Mouse (Mus musculus) cerebral cortex, adult 2 months (tissue): ENCODE results near the gene Nit2.

ENCODE experiments used
- WGBS: fragments of 180-500 bp; shearing (Covaris S2); methylation state at CpG from one replicate; pipeline ENCODE4 v1.1.7; 2018; 5-methylcytosine and 5-hydroxymethylcytosine counted together

Nit2 gene

GRCm38 (mm10) chr16:57166611-57167513, at the start of gene Nit2:
Nit2 (minus strand) TSS chr16:57167341.
- WGBS: under 1% methylated on average over 58 of the region's 58 CpGs

- 51% methylated on average over 2 of the region's 2 CpGs for WGBS
These were observed 43.9 kb upstream of the Nit2 start for GRCm38 (mm10) chr16:57211037-57211436.

GRCm38 (mm10) chr16:57208342-57208741, 41.2 kb upstream of the Nit2 start:
- 91% methylated on average over 2 of the region's 2 CpGs for WGBS

- 69% methylated on average over 3 of the region's 3 CpGs for WGBS
These were observed 30.1 kb upstream of the Nit2 start for GRCm38 (mm10) chr16:57197281-57197680.

GRCm38 (mm10) chr16:57196590-57196989, 29.4 kb upstream of the Nit2 start:
- 83% methylated on average over 5 of the region's 5 CpGs for WGBS

GRCm38 (mm10) chr16:57191214-57191613, 24.1 kb upstream of the Nit2 start:
- 92% methylated on average over 14 of the region's 14 CpGs for WGBS

GRCm38 (mm10) chr16:57190390-57190789, 23.2 kb upstream of the Nit2 start:
- WGBS: 90% methylated on average over 8 of the region's 8 CpGs

- 27% methylated on average over 2 of the region's 2 CpGs for WGBS
These were observed 22.4 kb upstream of the Nit2 start for GRCm38 (mm10) chr16:57189493-57189892.

- WGBS: 86% methylated on average over 4 of the region's 4 CpGs
These were observed 19.5 kb upstream of the Nit2 start for GRCm38 (mm10) chr16:57186618-57187017.

- WGBS: 93% methylated on average over 5 of the region's 5 CpGs
These were observed 14.9 kb upstream of the Nit2 start for GRCm38 (mm10) chr16:57182037-57182436.

GRCm38 (mm10) chr16:57181180-57181579, 14.0 kb upstream of the Nit2 start:
- WGBS: 74% methylated on average over 11 of the region's 11 CpGs

GRCm38 (mm10) chr16:57177664-57178063, 10.5 kb upstream of the Nit2 start:
- WGBS: 77% methylated on average over 10 of the region's 10 CpGs

- WGBS: 62% methylated on average over 2 of the region's 2 CpGs
These were observed 10.1 kb upstream of the Nit2 start for GRCm38 (mm10) chr16:57177254-57177653.

GRCm38 (mm10) chr16:57176276-57176675, 9.1 kb upstream of the Nit2 start:
- 48% methylated on average over 7 of the region's 7 CpGs for WGBS

GRCm38 (mm10) chr16:57175751-57176150, 8.6 kb upstream of the Nit2 start:
- WGBS: 85% methylated on average over 2 of the region's 2 CpGs

GRCm38 (mm10) chr16:57171570-57171969, 4.4 kb upstream of the Nit2 start:
- 45% methylated on average over 6 of the region's 6 CpGs for WGBS

- WGBS: 75% methylated on average over 8 of the region's 8 CpGs
These were observed 4.0 kb upstream of the Nit2 start for GRCm38 (mm10) chr16:57171161-57171560.

- 78% methylated on average over 4 of the region's 4 CpGs for WGBS
These were observed 1.1 kb upstream of the Nit2 start for GRCm38 (mm10) chr16:57168236-57168635.

- WGBS: 21% methylated on average over 5 of the region's 5 CpGs
These were observed 372 bp upstream of the Nit2 start for GRCm38 (mm10) chr16:57167514-57167912.

- WGBS: 80% methylated on average over 6 of the region's 6 CpGs
These were observed 1.1 kb downstream of the Nit2 start for GRCm38 (mm10) chr16:57166086-57166485.

- 96% methylated on average over 5 of the region's 5 CpGs for WGBS
These were observed 2.0 kb downstream of the Nit2 start for GRCm38 (mm10) chr16:57165157-57165556.

- WGBS: 92% methylated on average over 1 of the region's 1 CpGs
These were observed 3.4 kb downstream of the Nit2 start for GRCm38 (mm10) chr16:57163694-57164093.

GRCm38 (mm10) chr16:57162841-57163240, 4.3 kb downstream of the Nit2 start:
- WGBS: 89% methylated on average over 5 of the region's 5 CpGs
